Mouse (Mus musculus) cortical plate, adult 2 months (tissue): ENCODE data around the gene Zdhhc6.

ENCODE experiments used
- CTCF ChIP-seq: fragments of 200-500 bp; IDR thresholded peaks from 2 replicates; pipeline ENCODE4 v1.5.1; 2011; ENCODE audit warnings: mild to moderate bottlenecking, control low read depth, low read length; ENCODE audit not compliant: insufficient read depth; ENCODE audit errors: extremely low read depth
- POLR2A ChIP-seq: fragments of 200-500 bp; IDR thresholded peaks from 2 replicates; pipeline ENCODE4 v1.6.1; 2011; ENCODE audit warnings: mild to moderate bottlenecking, low read length, control low read depth; ENCODE audit not compliant: insufficient read depth; ENCODE audit errors: extremely low read depth

GRCm38 (mm10) chr19:55258514-55258913 lies 57.3 kb downstream of the Zdhhc6 start:
- TF ChIP-seq POLR2A (no peak), CTCF (no peak)
